Mouse (Mus musculus) CD4-positive helper T cell, adult 2 months (primary cell): ENCODE measurements at regions not wholly inside any gene's neighbourhood (a gene's known extent, or its start where the extent isn't known, plus 50 kb on each side); places are given as distances from the start of the nearest gene placed in this dataset.

Source experiments
- DNase-seq: peaks from one replicate; pipeline ENCODE4 v3.0.0-alpha.2; 2012; ENCODE audit warnings: low read depth, missing footprints, low spot score

GRCm38 (mm10) chr1:169155484-169156459 lies 375.5 kb downstream of the Nuf2 start:
- no peak for DNase-seq

- DNase-seq: no peak
Observed at GRCm38 (mm10) chr1:169142216-169142615, 389.0 kb downstream of the Nuf2 start.

GRCm38 (mm10) chr1:169140056-169140455 lies 391.2 kb downstream of the Nuf2 start:
- DNase-seq: no peak

- no peak for DNase-seq
Observed at GRCm38 (mm10) chr1:169139507-169139906, 391.8 kb downstream of the Nuf2 start.

GRCm38 (mm10) chr1:169139184-169139486 lies 392.1 kb downstream of the Nuf2 start:
- no peak for DNase-seq

- DNase-seq: no peak
Observed at GRCm38 (mm10) chr1:169138404-169139183, 392.7 kb downstream of the Nuf2 start.

DNA sequence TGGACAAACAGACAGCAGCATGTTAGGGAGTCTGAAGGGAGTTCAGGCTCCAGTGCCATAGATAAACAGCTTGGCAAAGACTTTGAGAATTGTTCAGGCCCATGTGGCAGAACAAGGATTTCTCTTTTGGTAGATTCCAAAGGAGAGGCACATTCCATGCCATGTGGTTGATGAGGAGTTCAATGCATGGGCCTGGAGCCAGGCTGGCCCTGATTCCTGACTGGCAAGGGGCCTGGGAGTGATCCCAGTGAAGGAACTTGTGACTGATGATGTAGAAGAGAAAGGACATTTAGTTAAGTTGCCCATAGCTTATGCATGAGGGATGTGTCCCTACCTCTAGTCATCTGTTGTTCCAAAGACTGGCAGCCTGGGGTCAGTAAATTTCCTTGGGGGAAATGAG lies 395.7 kb downstream of the Nuf2 start:
- no peak for DNase-seq

DNA sequence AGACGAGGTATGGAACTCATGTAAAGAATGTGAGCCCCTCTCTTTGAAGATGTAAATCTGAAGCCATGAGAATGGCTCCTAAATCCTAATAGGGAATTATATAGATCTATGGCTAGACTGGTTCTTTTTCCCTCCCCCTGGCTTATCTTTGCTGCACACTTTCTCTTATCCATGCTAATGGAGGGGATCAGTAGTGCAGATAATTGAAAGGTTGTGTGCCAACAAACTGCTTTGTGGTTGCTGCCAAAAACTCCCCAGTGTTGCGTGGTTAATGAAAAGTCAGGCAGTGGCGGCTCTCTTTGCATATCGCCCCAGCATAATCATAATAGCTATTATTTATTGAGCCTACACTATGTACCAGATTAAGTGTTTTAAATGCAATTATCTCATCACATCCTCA lies 427.6 kb downstream of the Nuf2 start:
- no peak for DNase-seq

DNA sequence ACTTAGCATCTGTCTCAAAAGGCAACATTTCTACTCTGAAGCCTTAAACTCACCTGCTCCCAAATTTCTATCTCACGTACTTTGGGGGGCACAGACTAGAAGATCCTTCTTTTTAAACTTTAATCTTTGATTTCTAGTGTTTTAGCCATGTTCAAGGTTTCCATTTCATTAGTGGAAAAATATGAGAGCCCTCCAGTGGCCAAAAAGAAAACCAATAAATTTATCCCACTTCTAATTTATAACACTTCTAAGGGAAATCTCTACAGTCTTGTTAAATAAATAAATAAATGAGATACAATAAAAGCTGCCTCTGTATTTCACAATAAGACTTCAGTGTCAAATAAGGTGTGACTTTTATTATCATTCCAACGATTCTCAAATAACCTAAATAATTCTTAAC lies 428.2 kb downstream of the Nuf2 start:
- DNase-seq: no peak

DNA sequence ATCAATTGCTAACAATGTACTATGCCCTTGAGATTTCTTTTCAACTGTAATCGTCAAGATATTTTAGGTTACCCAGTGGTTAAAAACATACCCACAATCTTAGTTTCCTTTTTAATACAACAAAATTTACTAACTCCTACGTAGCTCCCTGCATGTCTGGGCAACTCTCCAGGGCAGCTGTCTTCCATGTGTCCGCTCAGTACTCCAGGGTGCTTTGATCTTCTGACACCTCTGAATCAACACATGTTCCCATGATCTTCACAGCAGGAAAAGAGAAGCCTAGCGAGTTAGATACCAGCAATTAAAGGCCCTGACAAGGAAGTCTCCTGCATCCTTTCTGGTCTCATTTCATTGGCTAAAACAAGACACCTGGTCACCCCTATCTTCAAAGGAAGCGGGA lies 432.0 kb downstream of the Nuf2 start:
- no peak for DNase-seq

DNA sequence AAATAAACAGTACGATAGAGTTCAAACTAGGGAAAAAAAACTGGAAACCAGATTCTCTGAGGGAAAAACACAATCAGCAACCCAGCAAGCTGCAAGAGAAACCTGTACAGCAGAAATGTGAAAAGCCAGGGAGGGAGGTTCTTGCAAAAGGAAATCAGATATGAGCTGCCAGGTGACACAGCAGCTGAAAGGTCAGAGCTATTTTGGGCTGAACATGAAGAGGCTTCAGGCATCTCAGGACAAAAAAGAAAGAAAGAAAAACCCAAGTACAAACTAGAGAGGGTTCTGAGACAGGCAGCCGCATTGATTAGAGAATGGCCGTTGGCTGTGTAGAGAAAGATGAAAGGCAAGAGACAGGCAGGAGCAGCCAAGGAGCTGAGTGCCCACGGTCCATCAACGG lies 434.5 kb downstream of the Nuf2 start:
- DNase-seq: no peak

DNA sequence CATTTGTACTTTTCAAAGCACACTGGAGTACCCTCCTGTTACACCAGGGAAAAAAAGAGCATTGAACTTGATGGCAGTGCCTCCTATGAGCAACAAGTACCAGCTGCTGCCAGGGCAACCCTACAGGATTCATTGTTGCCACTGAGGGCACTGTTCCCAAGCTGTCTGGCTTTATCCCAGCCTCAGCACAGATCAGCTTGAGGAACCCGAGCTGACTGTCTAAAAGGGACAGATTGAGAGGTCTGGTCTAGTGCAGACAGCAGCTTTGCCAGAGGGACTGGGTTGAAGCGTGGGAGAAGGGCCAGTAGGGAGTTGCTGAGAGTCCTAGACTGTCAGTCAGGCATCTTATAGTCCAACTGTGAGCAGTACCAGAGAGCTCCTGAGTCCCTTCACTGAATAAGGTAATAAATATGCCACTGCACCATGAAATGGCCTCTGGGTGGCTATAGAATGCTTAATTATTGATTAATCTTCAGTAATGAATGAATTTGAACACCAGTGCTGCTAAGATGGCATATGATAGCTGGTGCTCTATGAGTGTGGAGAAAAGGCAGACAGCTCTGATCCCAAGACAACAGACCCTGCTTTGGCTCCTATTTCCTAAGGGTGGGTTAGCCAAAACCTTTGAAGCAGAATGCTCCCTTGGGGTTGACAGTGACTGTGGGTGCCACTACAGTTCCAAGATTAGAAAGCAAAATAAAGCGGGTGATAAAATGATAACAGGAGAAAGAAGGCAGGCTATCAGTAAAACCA lies 437.5 kb downstream of the Nuf2 start:
- DNase-seq: no peak

DNA sequence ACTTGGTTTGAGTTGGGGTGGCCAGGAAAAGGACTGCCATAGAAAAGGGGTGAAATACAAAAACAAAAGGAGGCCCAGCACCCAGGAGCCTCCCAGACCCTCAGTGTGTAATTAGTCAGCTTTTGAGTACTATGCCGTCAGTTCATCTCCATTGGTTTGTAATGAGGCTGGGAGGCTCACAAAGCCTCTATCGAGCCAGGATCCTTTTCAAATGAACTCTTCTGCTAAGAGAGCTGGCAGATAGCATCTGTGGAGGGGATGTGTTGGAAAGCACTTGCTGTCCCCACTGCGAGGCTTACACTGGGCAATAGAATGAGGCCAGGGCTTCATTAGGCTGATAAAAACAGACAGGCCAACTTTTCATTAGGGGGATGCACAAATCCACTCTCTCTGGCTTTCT lies 445.2 kb downstream of the Nuf2 start:
- no peak for DNase-seq

GRCm38 (mm10) chr1:169080686-169081085 lies 450.6 kb downstream of the Nuf2 start:
- no peak for DNase-seq

DNA sequence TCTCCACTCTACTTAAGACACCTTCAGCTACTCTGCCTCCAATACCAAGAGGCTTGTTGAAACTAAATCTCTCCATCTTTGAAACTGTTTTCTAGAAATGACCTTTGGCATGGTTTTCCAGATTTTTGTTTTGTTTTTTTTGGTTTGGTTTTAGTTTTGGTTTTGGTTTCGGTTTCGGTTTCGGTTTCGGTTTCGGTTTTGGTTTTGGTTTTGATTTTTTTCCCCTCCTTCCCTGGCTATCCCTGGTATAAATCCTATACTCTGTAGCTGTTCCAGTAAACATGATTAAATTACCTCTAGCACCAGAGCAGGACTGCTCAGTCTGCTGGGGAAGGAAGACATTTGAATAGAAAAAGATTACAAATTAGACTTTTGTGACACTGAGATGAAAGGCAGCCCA lies 454.0 kb downstream of the Nuf2 start:
- no peak for DNase-seq

DNA sequence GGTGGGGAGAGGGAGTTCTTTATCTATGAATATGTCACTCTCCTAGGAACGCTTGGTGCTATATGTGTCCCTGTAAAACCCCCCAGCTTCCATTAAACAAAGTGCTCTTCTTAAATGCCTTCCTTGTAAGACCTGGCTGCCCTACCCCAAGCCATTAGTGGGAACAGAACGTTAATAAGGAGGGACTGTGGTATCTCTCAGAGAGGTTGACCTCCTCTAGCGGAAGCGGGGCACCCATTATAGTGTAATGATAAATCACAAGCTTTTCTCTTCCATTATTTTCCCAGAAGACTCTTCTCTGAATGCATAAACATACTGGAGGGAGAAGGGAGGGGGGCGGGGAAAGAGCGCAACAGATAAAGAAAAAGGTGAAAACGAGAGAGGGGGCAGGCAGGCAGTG lies 455.3 kb downstream of the Nuf2 start:
- no peak for DNase-seq

DNA sequence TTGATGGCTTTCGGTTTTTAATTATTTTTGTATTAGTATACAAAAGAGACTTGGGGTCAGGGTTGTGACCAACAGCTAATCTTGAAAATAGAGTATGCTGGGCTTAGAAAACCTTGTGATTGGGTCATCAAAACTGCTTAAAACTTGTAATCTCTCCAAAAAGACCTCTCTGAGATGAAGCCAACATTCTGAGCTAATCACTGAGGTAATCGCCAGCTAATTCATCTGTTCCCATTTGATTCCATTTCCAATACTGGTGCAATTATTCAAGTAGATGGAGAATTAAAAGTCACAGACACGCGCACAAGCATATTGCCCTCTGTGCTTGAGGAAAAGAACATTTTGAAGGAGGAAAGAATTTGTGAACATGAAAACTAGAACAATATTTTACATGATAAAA lies 459.9 kb downstream of the Nuf2 start:
- no peak for DNase-seq

DNA sequence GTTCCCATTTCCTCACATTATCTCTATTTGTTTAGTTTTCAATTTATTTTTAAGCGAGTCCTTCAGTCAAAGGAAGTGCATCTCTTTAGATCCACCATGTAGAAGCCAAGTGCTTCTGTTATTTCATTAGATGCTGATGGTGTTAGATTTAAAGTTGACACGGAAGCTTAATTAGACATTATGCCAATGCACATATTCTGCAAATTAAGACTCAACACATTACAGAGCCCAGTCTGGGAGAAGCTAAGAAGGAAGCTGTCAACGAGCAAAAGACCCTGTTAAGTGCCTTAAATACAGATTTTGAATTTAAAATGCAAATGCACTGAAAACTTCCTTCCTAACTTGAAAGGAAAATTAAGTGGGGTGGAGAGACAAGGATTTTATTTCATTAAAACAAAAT lies 461.6 kb downstream of the Nuf2 start:
- no peak for DNase-seq

GRCm38 (mm10) chr1:169066795-169067194 lies 464.5 kb downstream of the Nuf2 start:
- no peak for DNase-seq

- DNase-seq: no peak
Observed at GRCm38 (mm10) chr1:169060627-169061026, 470.6 kb downstream of the Nuf2 start.

- no peak for DNase-seq
Observed at GRCm38 (mm10) chr1:169060145-169060544, 471.1 kb downstream of the Nuf2 start.

GRCm38 (mm10) chr1:169051863-169052257 lies 479.4 kb downstream of the Nuf2 start:
- no peak for DNase-seq
